Mouse (Mus musculus): ENCODE data around the gene Ankrd16. TPM values are rescaled to one million over a fixed set of nuclear protein-coding genes. Genes with fewer than 3 reads are reported as not detected.

Ankrd16 gene
- total RNA-seq (2015) (42.3 and 52.2 TPM in 2 replicates), total RNA-seq (2017) (23.3 and 32.1 TPM in 2 replicates)

GRCm38 (mm10) chr2:11777091-11778068 is at the start of gene Ankrd16, which contains the start of gene Fbh1:
Gene Ankrd16 (plus strand): TSS chr2:11777876.
Gene Fbh1 (minus strand): TSS chr2:11777582.
- ATAC-seq (ENCODE audit: poor library complexity, severe bottlenecking): peak; percentile 87

DNA sequence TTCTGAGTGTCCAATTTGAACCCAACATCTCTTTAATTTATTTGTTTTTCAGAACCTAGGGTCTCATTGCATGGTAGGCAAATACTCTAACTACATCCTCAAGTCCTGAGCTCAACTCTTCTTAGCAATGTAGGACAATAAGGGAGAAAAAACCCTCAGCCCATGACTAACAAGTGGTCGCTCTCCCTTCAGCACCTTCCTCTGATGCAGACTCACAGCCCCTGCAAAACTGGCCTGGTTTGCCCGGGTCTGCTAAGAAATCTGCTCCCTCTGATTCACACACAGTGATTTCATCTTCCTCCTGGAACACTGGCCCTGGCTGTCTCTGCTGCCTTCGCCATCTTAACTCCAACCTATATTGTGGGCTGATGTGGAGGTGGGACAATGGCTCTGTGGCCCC is 48.6 kb upstream of the Ankrd16 start:
- ATAC-seq (ENCODE audit: poor library complexity, severe bottlenecking): no peak

GRCm38 (mm10) chr2:11732978-11733377 is 44.7 kb upstream of the Ankrd16 start:
- no peak for ATAC-seq (ENCODE audit: poor library complexity, severe bottlenecking)

GRCm38 (mm10) chr2:11735853-11736252 is 41.8 kb upstream of the Ankrd16 start:
- no peak for ATAC-seq (ENCODE audit: poor library complexity, severe bottlenecking)

GRCm38 (mm10) chr2:11738794-11739193 is 38.9 kb upstream of the Ankrd16 start:
- no peak for ATAC-seq (ENCODE audit: poor library complexity, severe bottlenecking)

- ATAC-seq (ENCODE audit: poor library complexity, severe bottlenecking): peak; percentile 95
Measured at GRCm38 (mm10) chr2:11739516-11740051, 38.1 kb upstream of the Ankrd16 start.

- no peak for ATAC-seq (ENCODE audit: poor library complexity, severe bottlenecking)
Measured at GRCm38 (mm10) chr2:11762541-11762940, 15.1 kb upstream of the Ankrd16 start.

GRCm38 (mm10) chr2:11765694-11766093 is 12.0 kb upstream of the Ankrd16 start:
- no peak for ATAC-seq (ENCODE audit: poor library complexity, severe bottlenecking)

DNA sequence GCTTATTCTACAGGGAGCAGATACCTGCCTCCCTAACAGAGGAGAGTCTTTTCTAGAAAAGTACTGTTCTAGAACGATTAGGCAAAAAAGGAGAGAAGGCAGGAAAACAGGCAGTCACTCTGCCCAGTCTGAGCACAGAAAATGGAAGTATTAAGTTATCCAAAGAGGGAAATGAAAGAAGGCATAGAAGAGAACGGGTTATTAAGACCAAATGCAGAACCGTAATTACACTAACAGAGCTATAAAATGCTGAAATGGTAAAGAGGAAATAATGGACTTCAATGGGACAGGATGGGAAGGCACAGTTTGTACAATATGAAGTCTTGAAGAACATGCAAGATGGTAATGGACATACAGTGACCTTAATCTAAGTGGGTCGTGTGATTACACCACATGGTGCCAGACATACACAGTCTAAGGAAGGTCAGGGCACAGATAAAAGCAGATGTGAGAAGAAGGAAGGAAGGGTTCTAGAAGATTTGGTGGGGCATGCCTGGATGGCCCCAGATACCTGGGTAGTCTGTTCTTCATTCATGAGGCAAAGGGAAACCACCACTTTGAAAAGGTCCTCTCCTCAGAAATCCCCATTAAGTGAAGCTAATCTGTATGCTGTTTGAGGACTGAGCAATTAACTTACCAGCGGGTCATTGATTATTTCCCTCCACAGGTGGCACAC is 11.1 kb upstream of the Ankrd16 start:
- peak; percentile 67 for ATAC-seq (ENCODE audit: poor library complexity, severe bottlenecking)

GRCm38 (mm10) chr2:11767161-11767545 is 10.5 kb upstream of the Ankrd16 start:
- ATAC-seq (ENCODE audit: poor library complexity, severe bottlenecking): no peak

GRCm38 (mm10) chr2:11771701-11772100 is 6.0 kb upstream of the Ankrd16 start:
- peak; percentile 58 for ATAC-seq (ENCODE audit: poor library complexity, severe bottlenecking)

GRCm38 (mm10) chr2:11772401-11772800 is 5.3 kb upstream of the Ankrd16 start:
- 0 out of 2 replicates have a peak, but pooled peaks have one; percentile 29 for ATAC-seq (ENCODE audit: poor library complexity, severe bottlenecking)

GRCm38 (mm10) chr2:11774426-11774825 is 3.2 kb upstream of the Ankrd16 start:
- no peak for ATAC-seq (ENCODE audit: poor library complexity, severe bottlenecking)

DNA sequence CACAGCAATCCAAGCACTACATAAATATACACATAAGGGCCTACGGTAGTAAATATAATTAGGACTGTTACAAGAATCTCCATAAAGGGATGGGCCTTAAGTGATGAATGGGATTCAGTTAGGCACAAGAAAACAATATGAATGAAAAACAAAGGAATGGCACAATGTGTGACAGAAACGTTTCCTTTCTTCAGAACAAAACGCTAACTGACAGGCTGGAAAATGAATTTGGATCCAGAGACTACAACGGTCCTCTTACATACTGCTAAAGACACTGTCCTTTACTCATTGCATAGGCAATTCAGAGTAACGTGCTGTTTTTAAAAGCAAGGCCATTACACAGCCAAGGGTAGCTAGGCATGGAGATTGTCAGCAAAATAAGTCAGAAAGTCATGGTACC is 2.6 kb upstream of the Ankrd16 start:
- ATAC-seq (ENCODE audit: poor library complexity, severe bottlenecking): no peak

GRCm38 (mm10) chr2:11776415-11776814 is 1.3 kb upstream of the Ankrd16 start:
- no peak for ATAC-seq (ENCODE audit: poor library complexity, severe bottlenecking)

- ATAC-seq (ENCODE audit: poor library complexity, severe bottlenecking): peak; percentile 78
Measured at GRCm38 (mm10) chr2:11778087-11778823, 579 bp downstream of the Ankrd16 start.

- no peak for ATAC-seq (ENCODE audit: poor library complexity, severe bottlenecking)
Measured at GRCm38 (mm10) chr2:11784159-11784558, 6.5 kb downstream of the Ankrd16 start.

GRCm38 (mm10) chr2:11794668-11795067 is 17.0 kb downstream of the Ankrd16 start:
- ATAC-seq (ENCODE audit: poor library complexity, severe bottlenecking): no peak

- no peak for ATAC-seq (ENCODE audit: poor library complexity, severe bottlenecking)
Measured at GRCm38 (mm10) chr2:11797930-11798364, 20.3 kb downstream of the Ankrd16 start.

- no peak for ATAC-seq (ENCODE audit: poor library complexity, severe bottlenecking)
Measured at GRCm38 (mm10) chr2:11801299-11801930, 23.7 kb downstream of the Ankrd16 start.
